10 mouse cellular contexts compared by ENCODE assay signal in genomic region chr7:145194455-145195161, GRCm38 (mm10). TPM values are rescaled to one million over a fixed set of nuclear protein-coding genes. Genes with fewer than 3 reads are reported as not detected.
A peak's percentile ranks its signal among the peaks of the same experiment; 100 is the strongest.
DNase-seq lines count a peak whose midpoint lies in the region; ATAC-seq and TF ChIP-seq lines count a peak whose summit lies in the region.
"Had no signal": no experiment of that assay in that cellular context is flagged by ENCODE, and none has a peak within 500 bp of the region (broad histone marks: within the 10 kb centered on the region; RNA-seq: fewer than 3 reads in every experiment).

No protein-coding gene starts in this region.

- peak; percentile 48 to 72 for DNase-seq in lung, adult 18-20 months
- no peak for DNase-seq in lung, adult 2 months
- DNase-seq in brain, adult 2 months (ENCODE audit: low read depth, low spot score) = peak; percentile 86
- DNase-seq in heart, adult 8-10 months (ENCODE audit: low spot score) = peak; percentile 63
- no peak for DNase-seq in thymus, postnatal 14 days
- no peak for DNase-seq in natural killer cell, adult 2 months (ENCODE audit: low spot score in 2 of 2)

- no peak overlapping the region for H3K4me3 ChIP-seq in lung, adult 2 months (replicated peaks; ENCODE audit: extremely low read depth, low read depth, low read length)
- H3K4me3 ChIP-seq in kidney, embryonic 15.5 days (replicated peaks) = no peak overlapping the region
- H3K4me3 ChIP-seq in limb, embryonic 13.5 days = no peak overlapping the region
- H3K4me3 ChIP-seq: hindbrain, embryonic 15.5 days had no signal

- H3K9ac ChIP-seq in kidney, embryonic 15.5 days = no peak overlapping the region
- no peak overlapping the region for H3K9ac ChIP-seq in limb, embryonic 13.5 days
- H3K9ac ChIP-seq: hindbrain, embryonic 15.5 days had no signal

- H3K4me2 ChIP-seq in kidney, embryonic 15.5 days = no peak overlapping the region
- H3K4me2 ChIP-seq in limb, embryonic 13.5 days (replicated peaks) = peak overlapping the region; percentile 19; the same call in 1 of the 2 replicates
- H3K4me2 ChIP-seq: hindbrain, embryonic 15.5 days had no signal

- no peaks in the 10 kb centered on the region for H3K9me3 ChIP-seq in kidney, embryonic 15.5 days (replicated peaks)
- H3K9me3 ChIP-seq in limb, embryonic 13.5 days = no peaks in the 10 kb centered on the region
- H3K9me3 ChIP-seq: hindbrain, embryonic 15.5 days had no signal

- H3K27me3 ChIP-seq in kidney, embryonic 15.5 days = no peaks in the 10 kb centered on the region
- H3K27me3 ChIP-seq in limb, embryonic 13.5 days = no peaks in the 10 kb centered on the region
- H3K27me3 ChIP-seq: hindbrain, embryonic 15.5 days had no signal

- H3K36me3 ChIP-seq in kidney, embryonic 15.5 days = no peaks in the 10 kb centered on the region
- no peaks in the 10 kb centered on the region for H3K36me3 ChIP-seq in limb, embryonic 13.5 days
- H3K36me3 ChIP-seq: hindbrain, embryonic 15.5 days had no signal

- peak overlapping the region; percentile 38 for H3K27ac ChIP-seq in kidney, embryonic 15.5 days
- H3K27ac ChIP-seq in limb, embryonic 13.5 days = peak overlapping the region; percentile 87
- H3K27ac ChIP-seq: hindbrain, embryonic 15.5 days had no signal

- no peak for TF ChIP-seq POLR2A in lung, adult 2 months (IDR thresholded peaks at IDR 0.05; ENCODE audit: borderline replicate concordance, extremely low read depth, low read depth, low read length)

- no peak for TF ChIP-seq CTCF in lung, adult 2 months (IDR thresholded peaks at IDR 0.05; ENCODE audit: insufficient read depth, low read length)

- WGBS in lung, adult 2 months = 32% methylated on average over 3 of the region's 3 CpGs
- 73% methylated on average over 3 of the region's 3 CpGs for WGBS in kidney, embryonic 15.5 days
- 60% methylated on average over 3 of the region's 3 CpGs for WGBS in limb, embryonic 13.5 days

- peaks cover 7% of the 10 kb centered on the region; the same call in 1 of the 2 replicates for H3K4me1 ChIP-seq in lung, adult 2 months (ENCODE audit: control insufficient read depth, insufficient read depth, low read length)
- peaks cover 34% of the 10 kb centered on the region for H3K4me1 ChIP-seq in kidney, embryonic 15.5 days
- H3K4me1 ChIP-seq in limb, embryonic 13.5 days = peaks cover 59% of the 10 kb centered on the region

- ATAC-seq in kidney, embryonic 15.5 days (replicated peaks; ENCODE audit: low FRiP score) = no peak
- ATAC-seq in limb, embryonic 13.5 days (ENCODE audit: low FRiP score, low read depth) = peak; percentile 66

RNA-seq across cellular contexts. Expression of gene 1810010D01Rik, which starts 13.3 kb away (rescaled TPM):
- polyA plus RNA-seq in lung, adult 2 months (2012; rRNA removed) = 5.6 and 8.4 TPM in 2 replicates
- 1 to 10 TPM in 1 of 4 experiments, not detected in 3; 1.1 TPM for total RNA-seq in heart, adult 8-10 months (2022)
- polyA plus RNA-seq in kidney, embryonic 15.5 days (2015; fragmentation: Nextera tagmentation; extraction: Ambion mirVana) = 0.56 TPM in 1 of 2 replicates, not detected in the other
- 0.60 TPM in 1 of 2 replicates, not detected in the other for polyA plus RNA-seq in limb, embryonic 13.5 days (2015; fragmentation: Nextera tagmentation; extraction: Ambion mirVana)
- total RNA-seq: MEL had no signal
- polyA plus RNA-seq: hindbrain, embryonic 15.5 days had no signal

Comparison
In these comparisons a context has a peak if more than half of its experiments do, and no peak if none do; other contexts are left out.
1. DNase-seq: peak in lung, adult 18-20 months (2 of 2), brain, adult 2 months (single experiment) and heart, adult 8-10 months (single experiment); none in lung, adult 2 months (single experiment), thymus, postnatal 14 days (single experiment) and natural killer cell, adult 2 months (0 of 2).